8 mouse cellular contexts compared by ENCODE assay signal in genomic region chr13:44730939-44731551, GRCm38 (mm10). TPM values are rescaled to one million over a fixed set of nuclear protein-coding genes. Genes with fewer than 3 reads are reported as not detected.
DNase-seq lines count a peak whose midpoint lies in the region; ATAC-seq lines count a peak whose summit lies in the region.

No protein-coding gene starts in this region.

- DNase-seq in adrenal gland, adult 18-20 months (ENCODE audit: low spot score in 2 of 2): peak; percentile 87 to 88
- peak; percentile 92 for DNase-seq in embryo, embryonic 10.5 days (ENCODE audit: low spot score)
- peak; percentile 87 for DNase-seq in gastrocnemius, postnatal 14 days
- peak; percentile 98 for DNase-seq in intestine, embryonic 14.5 days (ENCODE audit: low spot score)
- DNase-seq in left cerebral cortex, postnatal 14 days (ENCODE audit: low spot score in 2 of 2): peak; percentile 92 to 93
- DNase-seq in right cerebral cortex, postnatal 14 days: peak; percentile 85
- peak; percentile 67 for DNase-seq in urinary bladder, postnatal 25 days (ENCODE audit: low spot score)

- peak; percentile 80 for ATAC-seq in intestine, embryonic 14.5 days (replicated peaks; ENCODE audit: low FRiP score, low TSS enrichment, low read depth)
- peak; percentile 61 for ATAC-seq in megakaryocyte-erythroid progenitor cell, adult 5-6 weeks (replicated peaks; ENCODE audit: low FRiP score, low TSS enrichment, poor library complexity, severe bottlenecking)

- peak overlapping the region; percentile 77 for H3K9ac ChIP-seq in intestine, embryonic 14.5 days (ENCODE audit: low read length)

- H3K36me3 ChIP-seq in intestine, embryonic 14.5 days (ENCODE audit: control insufficient read depth, insufficient read depth, low read length): no peaks in the 10 kb centered on the region

- peak overlapping the region; percentile 78 for H3K4me3 ChIP-seq in intestine, embryonic 14.5 days (ENCODE audit: low read depth, low read length)

- peak overlapping the region; percentile 92 for H3K27ac ChIP-seq in intestine, embryonic 14.5 days (ENCODE audit: low read depth)

- H3K4me2 ChIP-seq in intestine, embryonic 14.5 days (ENCODE audit: low read length): peak overlapping the region; percentile 90

- WGBS in intestine, embryonic 14.5 days: 0% methylated on average over 39 of the region's 41 CpGs

- intact Hi-C loops in gastrocnemius, postnatal 14 days (cut with DNase I; ENCODE audit: low total_unique reads): no loop called here
- intact Hi-C loops in left cerebral cortex, postnatal 14 days (cut with DNase I): loop anchor here (2.0 to 10.0 kb wide), 5 partner anchors 56 to 866 kb away; no protein-coding TSS in a partner anchor

- no peaks in the 10 kb centered on the region for H3K9me3 ChIP-seq in intestine, embryonic 14.5 days (ENCODE audit: control insufficient read depth, low read length)

- H3K4me1 ChIP-seq in intestine, embryonic 14.5 days (replicated peaks; ENCODE audit: control insufficient read depth, insufficient read depth, low read length): peaks cover 21% of the 10 kb centered on the region

- H3K27me3 ChIP-seq in intestine, embryonic 14.5 days (replicated peaks; ENCODE audit: control insufficient read depth, insufficient read depth, low read length): no peaks in the 10 kb centered on the region

RNA-seq across cellular contexts. Expression of gene Jarid2, which starts 1.8 kb away (rescaled TPM):
- total RNA-seq in adrenal gland, adult 18-20 months (2021): 10 to 100 TPM; 17.7 to 51.9 TPM
- total RNA-seq in gastrocnemius, postnatal 14 days (2021): 10 to 100 TPM; 30.5 to 39.7 TPM
- polyA plus RNA-seq in intestine, embryonic 14.5 days (2014; fragmentation: Nextera tagmentation; extraction: Ambion mirVana): 20.3 and 21.6 TPM in 2 replicates
- total RNA-seq in left cerebral cortex, postnatal 14 days (2021): 10 to 100 TPM; 40.8 to 42.3 TPM
- total RNA-seq in megakaryocyte-erythroid progenitor cell, adult 5-6 weeks (2014; fragmentation: Nextera tagmentation): 32.7 and 37.0 TPM in 2 replicates
- 28.1 and 31.7 TPM in 2 replicates for total RNA-seq in megakaryocyte-erythroid progenitor cell, adult 5-6 weeks (2017)

Comparison
In these comparisons a context has a peak if more than half of its experiments do, and no peak if none do; other contexts are left out.
1. Peak in every context shown above with its lines: DNase-seq, ATAC-seq, H3K4me3 ChIP-seq and H3K27ac ChIP-seq.